16 mouse cellular contexts compared by ENCODE assay signal in the genomic region with DNA sequence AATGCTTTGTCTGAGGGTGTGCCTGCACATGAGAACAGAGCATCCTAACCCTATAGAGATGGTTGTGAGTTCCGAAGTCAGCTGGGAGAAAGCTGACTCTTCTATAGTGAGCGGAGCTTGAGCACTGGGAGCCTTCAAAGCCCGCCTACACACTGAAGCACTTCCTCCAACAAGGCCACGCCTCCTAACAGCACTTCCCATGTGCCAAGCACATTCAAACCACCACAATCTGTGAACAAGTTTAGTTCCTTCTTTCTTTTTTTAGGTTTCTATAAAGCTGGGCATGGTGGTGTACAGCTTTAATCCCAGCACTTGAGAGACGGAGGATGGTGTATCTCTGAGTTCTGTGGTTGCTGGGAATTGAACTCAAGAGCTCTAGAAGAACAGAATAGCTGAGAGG. TPM values are rescaled to one million over a fixed set of nuclear protein-coding genes. Genes with fewer than 3 reads are reported as not detected.
DNase-seq lines count a peak whose midpoint lies in the region; ATAC-seq lines count a peak whose summit lies in the region.
"Had no signal": no experiment of that assay in that cellular context is flagged by ENCODE, and none has a peak within 500 bp of the region (broad histone marks: within the 10 kb centered on the region; RNA-seq: fewer than 3 reads in every experiment).

No protein-coding gene starts in this region.

- DNase-seq in A20 (ENCODE audit: low read depth, low spot score), result peak; percentile 80
- DNase-seq in B cell, adult 2 months, result peak; percentile 20 to 41
- DNase-seq in thymus, postnatal 14 days, result no peak
- DNase-seq in urinary bladder, postnatal 36 days (ENCODE audit: low spot score in 2 of 2), result no peak
- DNase-seq in left cerebral cortex, adult 18-20 months (ENCODE audit: low spot score in 2 of 2), result no peak
- DNase-seq: adrenal gland, postnatal 14 days; cerebellum, adult 8-10 months; gastrocnemius, postnatal 14 days; heart, adult 18-20 months; heart, postnatal 10 days; kidney, adult 18-20 months; kidney, postnatal 4 days; retina, postnatal 1 day had no signal

- ATAC-seq in common myeloid progenitor, adult 5-6 weeks (replicated peaks; ENCODE audit: low read depth, poor library complexity, severe bottlenecking), result peak; percentile 78
- ATAC-seq in monocyte, adult 5-6 weeks (replicated peaks; ENCODE audit: insufficient number of reproducible peaks, low FRiP score, low TSS enrichment, poor library complexity, severe bottlenecking), result peak; percentile 70
- ATAC-seq: forebrain, embryonic 15.5 days had no signal

RNA-seq across cellular contexts. Expression of a gene that starts 9.9 kb away (rescaled TPM):
- 36.8 and 48.2 TPM in 2 replicates for total RNA-seq in common myeloid progenitor, adult 5-6 weeks (2017)
- 29.7 to 68.1 TPM (median 37.1 TPM) in 3 replicates for total RNA-seq in monocyte, adult 5-6 weeks (2017)
- 100 to 1,000 TPM; 152 to 167 TPM for total RNA-seq in left cerebral cortex, adult 18-20 months (2021)

RNA-seq across cellular contexts. Expression of a gene that starts 11.3 kb away (rescaled TPM):
- total RNA-seq in common myeloid progenitor, adult 5-6 weeks (2017), result 183 and 200 TPM in 2 replicates
- total RNA-seq in monocyte, adult 5-6 weeks (2017), result 67.0 to 78.5 TPM (median 73.6 TPM) in 3 replicates
- total RNA-seq in left cerebral cortex, adult 18-20 months (2021), result 10 to 100 TPM; 20.5 to 20.8 TPM

Comparison
In these comparisons a context has a peak if more than half of its experiments do, and no peak if none do; other contexts are left out.
1. DNase-seq: peak in A20 (single experiment) and B cell, adult 2 months (2 of 2); none in thymus, postnatal 14 days (single experiment), urinary bladder, postnatal 36 days (0 of 2) and left cerebral cortex, adult 18-20 months (0 of 2).